Mouse (Mus musculus) hindbrain, postnatal 0 days (tissue): ENCODE results near the gene Gsta2. TPM values are rescaled to one million over a fixed set of nuclear protein-coding genes. Genes with fewer than 3 reads are reported as not detected.
"Not testable (repeated sequence)": the region's sequence is repeated elsewhere in the genome, so short reads cannot be mapped to it uniquely, and the experiment has no call there.

Source experiments
- ATAC-seq: fragments of 200-750 bp; cut with Nextera tagmentation; 2 replicates; pipeline ENCODE4 v1.8.0; 2017; ENCODE audit warnings: mild to moderate bottlenecking, moderate TSS enrichment, moderate library complexity
- DNase-seq: peaks from one replicate; pipeline ENCODE4 v3.0.0-alpha.2; 2015; ENCODE audit warnings: low spot score
- H3K27ac ChIP-seq: fragments of 300-500 bp; sonication (generic); 2 replicates; pipeline ENCODE4 v1.5.1; 2014; ENCODE audit warnings: mild to moderate bottlenecking
- H3K27me3 ChIP-seq: fragments of 300-500 bp; sonication (generic); 2 replicates; pipeline ENCODE4 v1.6.1; 2014; ENCODE audit warnings: low read length, mixed read lengths; ENCODE audit not compliant: insufficient read depth
- H3K36me3 ChIP-seq: fragments of 300-500 bp; sonication (generic); 2 replicates; pipeline ENCODE4 v1.6.1; 2014; ENCODE audit warnings: low read length, mixed read lengths; ENCODE audit not compliant: insufficient read depth
- H3K4me1 ChIP-seq: fragments of 300-500 bp; sonication (generic); 2 replicates; pipeline ENCODE4 v1.6.1; 2014; ENCODE audit warnings: antibody characterized with exemption, low read length, mixed read lengths; ENCODE audit not compliant: insufficient read depth
- H3K4me2 ChIP-seq: fragments of 300-500 bp; sonication (generic); 2 replicates; pipeline ENCODE4 v1.6.1; 2014; ENCODE audit warnings: low read depth, mild to moderate bottlenecking, low read length, moderate library complexity, mixed read lengths
- H3K4me3 ChIP-seq: fragments of 300-500 bp; sonication (generic); 2 replicates; pipeline ENCODE4 v1.5.1; 2014; ENCODE audit warnings: low read length
- H3K9ac ChIP-seq: fragments of 300-500 bp; sonication (generic); replicated peaks from 2 replicates; pipeline ENCODE4 v1.6.1; 2014; ENCODE audit warnings: mild to moderate bottlenecking, low read length, moderate library complexity, mixed read lengths
- H3K9me3 ChIP-seq: fragments of 300-500 bp; sonication (generic); 2 replicates; pipeline ENCODE4 v1.6.1; 2016; ENCODE audit warnings: low read length, mixed read lengths
- CTCF ChIP-seq: IDR thresholded peaks from 2 replicates; pipeline ENCODE4 v1.5.1; 2016; ENCODE audit warnings: antibody characterized with exemption, control low read depth, low read depth
- WGBS: fragments of 180-500 bp; shearing (Covaris S2); extraction: QIAGEN DNeasy Blood & Tissue Kit; methylation state at CpG from one replicate; pipeline ENCODE4 v1.1.7; 2014; 5-methylcytosine and 5-hydroxymethylcytosine counted together
- polyA plus RNA-seq: library from polyadenylated mRNA; unstranded; fragments of >200 nt; fragmentation: Nextera tagmentation; extraction: Ambion mirVana; gene quantifications from 2 replicates; pipeline ENCODE4 v1.2.1, GENCODE M21; 2015
- total RNA-seq: library from RNA; depleted of rRNA; stranded (reverse); fragments of >200 nt; gene quantifications from 2 replicates; pipeline ENCODE4 v1.2.3, GENCODE M21; 2014

Gene Gsta2
- total and polyA plus RNA-seq, 2 experiments from 2014 or later, result not detected

GRCm38 (mm10) chr9:78354665-78355578, 666 bp downstream of the Gsta2 start:
- WGBS, result 78% methylated on average over 11 of the region's 11 CpGs
- Histone ChIP-seq H3K27me3 (no peaks in the 10 kb centered on the region), H3K4me3 (no peak overlapping the region), H3K9me3 (no peaks in the 10 kb centered on the region), H3K36me3 (no peaks in the 10 kb centered on the region), H3K27ac (no peak overlapping the region), H3K4me1 (no peaks in the 10 kb centered on the region), H3K4me2 (no peak overlapping the region), H3K9ac (no peak overlapping the region)
- ATAC-seq (no peak), DNase-seq (no peak)
- TF ChIP-seq CTCF, result no peak

- Histone ChIP-seq H3K4me3 (no peak overlapping the region), H3K9ac (no peak overlapping the region), H3K4me2 (no peak overlapping the region), H3K4me1 (no peaks in the 10 kb centered on the region), H3K27me3 (no peaks in the 10 kb centered on the region), H3K9me3 (no peaks in the 10 kb centered on the region), H3K27ac (no peak overlapping the region), H3K36me3 (no peaks in the 10 kb centered on the region)
- TF ChIP-seq CTCF, result no peak
- 83% methylated on average over 6 of the region's 6 CpGs for WGBS
- DNase-seq (no peak), ATAC-seq (no peak)
These were observed 3.9 kb downstream of the Gsta2 start for GRCm38 (mm10) chr9:78351504-78352220.

- not testable (repeated sequence) for H3K4me1 ChIP-seq, H3K27me3 ChIP-seq, H3K9ac ChIP-seq, H3K4me2 ChIP-seq, DNase-seq, H3K4me3 ChIP-seq, H3K9me3 ChIP-seq, ATAC-seq, H3K27ac ChIP-seq, H3K36me3 ChIP-seq
These were observed 5.6 kb downstream of the Gsta2 start for GRCm38 (mm10) chr9:78350007-78350406.

GRCm38 (mm10) chr9:78349141-78349540, 6.4 kb downstream of the Gsta2 start:
- H3K36me3 ChIP-seq, H3K27me3 ChIP-seq, H3K9ac ChIP-seq, H3K27ac ChIP-seq, DNase-seq, H3K4me2 ChIP-seq, H3K4me1 ChIP-seq, H3K9me3 ChIP-seq, ATAC-seq, H3K4me3 ChIP-seq: not testable (repeated sequence)
- WGBS, result 73% methylated on average over 3 of the region's 3 CpGs

GRCm38 (mm10) chr9:78348206-78349004, 7.2 kb downstream of the Gsta2 start:
- H3K9me3 ChIP-seq, ATAC-seq, H3K27me3 ChIP-seq, H3K36me3 ChIP-seq, H3K4me2 ChIP-seq, H3K4me3 ChIP-seq, DNase-seq, H3K27ac ChIP-seq, H3K9ac ChIP-seq, H3K4me1 ChIP-seq: not testable (repeated sequence)
- 71% methylated on average over 6 of the region's 6 CpGs for WGBS

GRCm38 (mm10) chr9:78347004-78347403, 8.6 kb downstream of the Gsta2 start:
- H3K36me3 ChIP-seq, result no peaks in the 10 kb centered on the region
- no peaks in the 10 kb centered on the region for H3K4me1 ChIP-seq
- ATAC-seq (no peak), DNase-seq (no peak)
- H3K4me3 ChIP-seq, result no peak overlapping the region
- no peak overlapping the region for H3K27ac ChIP-seq
- no peak for TF ChIP-seq CTCF
- H3K9me3 ChIP-seq, result no peaks in the 10 kb centered on the region
- H3K9ac ChIP-seq, result no peak overlapping the region
- no peak overlapping the region for H3K4me2 ChIP-seq
- WGBS, result 74% methylated on average over 3 of the region's 3 CpGs
- no peaks in the 10 kb centered on the region for H3K27me3 ChIP-seq

- not testable (repeated sequence) for H3K4me2 ChIP-seq, H3K4me3 ChIP-seq, H3K4me1 ChIP-seq, DNase-seq, H3K9ac ChIP-seq, H3K27ac ChIP-seq, H3K36me3 ChIP-seq, H3K27me3 ChIP-seq, H3K9me3 ChIP-seq, ATAC-seq
- WGBS, result 70% methylated on average over 3 of the region's 4 CpGs
These were observed 10.4 kb downstream of the Gsta2 start for GRCm38 (mm10) chr9:78345235-78345634.

DNA sequence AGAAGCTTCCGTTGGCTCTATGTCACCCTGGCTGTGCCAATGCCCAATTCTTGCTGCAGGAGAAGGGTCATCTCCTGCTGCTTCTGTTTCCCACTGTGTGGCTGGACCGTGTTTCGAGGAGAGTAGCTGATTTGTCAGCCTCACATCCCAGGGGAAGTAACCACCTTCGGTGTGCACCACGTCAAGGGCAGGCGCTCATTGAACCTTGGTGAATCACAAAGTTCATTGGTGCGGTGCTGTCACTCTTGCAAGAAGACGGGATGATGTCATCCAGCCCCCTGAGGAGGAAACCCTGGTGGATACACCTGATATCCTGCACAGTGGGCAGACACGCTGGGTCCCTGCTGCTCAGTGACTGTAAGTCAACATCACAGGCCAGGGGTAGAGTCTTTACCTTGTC, 12.5 kb downstream of the Gsta2 start:
- not testable (repeated sequence) for H3K4me1 ChIP-seq, H3K27me3 ChIP-seq, H3K27ac ChIP-seq, H3K9ac ChIP-seq, DNase-seq, H3K4me2 ChIP-seq, H3K36me3 ChIP-seq, ATAC-seq, H3K4me3 ChIP-seq, H3K9me3 ChIP-seq
- 89% methylated on average over 9 of the region's 9 CpGs for WGBS

GRCm38 (mm10) chr9:78342494-78342893, 13.1 kb downstream of the Gsta2 start:
- H3K4me3 ChIP-seq, H3K4me1 ChIP-seq, DNase-seq, H3K9me3 ChIP-seq, H3K36me3 ChIP-seq, ATAC-seq, H3K27ac ChIP-seq, H3K9ac ChIP-seq, H3K27me3 ChIP-seq, H3K4me2 ChIP-seq: not testable (repeated sequence)
- 93% methylated on average over 4 of the region's 4 CpGs for WGBS
